Mouse (Mus musculus) mesoderm, embryonic 11.5 days (tissue): ENCODE measurements around the gene Fezf2.

Experiments used
- DNase-seq: peaks from one replicate; pipeline ENCODE4 v3.0.0-alpha.2; 2012; ENCODE audit warnings: low read depth, low spot score

The Fezf2 gene

GRCm38 (mm10) chr14:12342458-12343131 is 5.4 kb downstream of the Fezf2 start:
- DNase-seq = peak; percentile 16

DNA sequence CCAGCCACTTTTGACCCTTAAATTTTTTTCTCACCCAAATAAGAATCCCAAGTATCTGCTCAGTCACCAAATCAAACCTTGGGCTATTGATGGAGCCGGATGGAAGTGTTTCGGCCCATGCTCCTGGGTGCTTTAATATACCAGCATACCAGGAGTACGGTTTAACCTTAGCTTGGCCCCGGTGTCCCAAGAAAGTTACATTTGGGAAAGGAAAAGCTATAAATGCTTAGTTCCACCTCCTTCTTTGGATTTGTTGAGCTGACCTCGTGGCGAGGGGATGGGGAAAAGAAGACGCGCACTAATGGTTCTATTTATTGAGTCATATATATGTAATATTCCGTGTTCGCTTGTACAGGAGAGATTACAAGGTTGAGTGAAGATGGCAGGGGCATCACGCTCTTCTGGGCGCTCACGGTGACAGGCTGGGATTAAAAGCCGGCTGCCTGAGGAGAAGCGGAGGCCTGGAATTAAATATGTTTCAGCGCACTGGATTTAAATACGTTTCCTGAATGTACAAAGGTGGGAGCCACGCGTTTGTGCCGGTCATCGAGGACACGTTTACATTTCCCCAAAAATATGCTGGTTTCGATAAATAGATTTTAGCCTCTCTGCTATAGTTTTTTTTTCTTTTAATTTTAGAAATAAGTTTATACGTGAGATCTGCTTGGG is 6.1 kb downstream of the Fezf2 start:
- DNase-seq = peak; percentile 10

DNA sequence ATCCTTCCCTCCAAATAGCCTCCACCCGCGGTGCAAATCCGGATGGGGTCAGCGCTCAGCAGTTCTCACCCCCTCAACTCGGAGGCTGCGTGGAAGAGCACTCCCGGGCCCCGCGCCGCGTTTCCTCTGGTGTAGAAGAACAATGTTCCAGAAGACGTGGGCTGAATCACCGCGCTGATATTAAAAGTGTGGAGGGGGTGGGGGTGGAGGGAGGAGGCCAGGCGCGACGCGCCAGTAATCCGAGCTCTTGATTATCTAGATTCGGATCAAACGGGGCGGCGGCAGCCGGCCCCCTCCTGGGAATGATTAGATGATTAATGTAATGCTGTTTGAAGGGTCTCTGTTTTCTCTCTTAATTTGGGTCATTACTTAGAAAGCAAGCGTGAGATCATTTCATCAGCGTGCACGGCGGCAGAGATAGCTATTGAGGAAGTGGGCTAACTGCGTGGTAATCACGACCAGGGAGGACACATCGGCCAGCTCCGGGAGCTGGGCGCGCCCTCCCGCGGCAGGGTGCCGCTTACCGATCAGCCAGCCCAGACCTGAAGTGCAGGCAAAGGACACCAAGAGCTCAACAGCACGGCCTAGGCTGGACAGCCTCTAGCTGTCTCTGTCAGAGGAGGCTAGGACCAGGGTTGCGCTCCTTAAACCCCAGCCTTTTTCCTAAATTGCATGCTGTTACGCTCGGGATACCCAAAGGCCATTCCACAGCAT is 6.8 kb downstream of the Fezf2 start:
- peak; percentile 40 for DNase-seq

DNA sequence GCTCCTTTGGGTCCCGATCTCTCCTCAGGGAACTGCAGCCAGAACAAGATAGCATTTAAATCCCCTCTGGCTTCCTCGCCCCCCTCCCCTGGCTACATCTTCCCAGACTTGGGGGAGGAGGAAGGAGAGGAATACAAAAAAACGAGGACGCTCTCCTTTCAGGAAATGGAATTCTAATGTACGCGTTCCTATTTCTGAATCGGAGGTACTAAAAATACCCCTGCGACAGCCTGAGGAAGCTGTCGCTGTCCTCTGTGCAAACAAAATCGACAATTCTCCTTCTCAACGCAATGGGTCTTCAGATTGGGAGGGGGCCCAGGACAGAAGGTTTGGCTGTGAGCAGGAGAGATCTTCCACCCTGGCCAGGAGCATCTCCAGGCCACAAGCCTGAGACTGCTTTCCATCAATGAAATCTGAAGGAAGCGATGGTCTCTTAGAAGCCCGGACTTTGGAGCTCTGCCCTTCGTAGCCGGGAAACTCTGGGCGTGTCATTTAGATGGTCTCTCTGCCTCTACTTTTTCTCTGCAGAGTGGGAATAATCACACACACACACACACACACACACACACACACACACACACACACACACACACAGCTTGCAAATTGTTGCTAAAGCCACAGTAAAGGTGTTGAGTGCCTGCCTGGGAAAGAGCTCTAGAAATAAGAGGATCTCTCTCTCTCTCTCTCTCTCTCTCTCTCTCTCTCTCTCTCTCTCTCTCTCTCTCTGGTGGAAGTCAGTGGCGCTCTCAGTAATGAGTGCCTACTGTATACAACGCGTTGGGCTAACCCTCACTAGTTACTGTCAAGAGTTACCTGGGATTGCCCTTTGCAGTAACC is 7.5 kb downstream of the Fezf2 start:
- DNase-seq = peak; percentile 12

GRCm38 (mm10) chr14:12338811-12339565 is 9.0 kb downstream of the Fezf2 start:
- DNase-seq = no peak

- DNase-seq = no peak
These were observed 9.8 kb downstream of the Fezf2 start for GRCm38 (mm10) chr14:12337998-12338809.

GRCm38 (mm10) chr14:12337421-12337997 is 10.5 kb downstream of the Fezf2 start:
- DNase-seq = peak; percentile 6

DNA sequence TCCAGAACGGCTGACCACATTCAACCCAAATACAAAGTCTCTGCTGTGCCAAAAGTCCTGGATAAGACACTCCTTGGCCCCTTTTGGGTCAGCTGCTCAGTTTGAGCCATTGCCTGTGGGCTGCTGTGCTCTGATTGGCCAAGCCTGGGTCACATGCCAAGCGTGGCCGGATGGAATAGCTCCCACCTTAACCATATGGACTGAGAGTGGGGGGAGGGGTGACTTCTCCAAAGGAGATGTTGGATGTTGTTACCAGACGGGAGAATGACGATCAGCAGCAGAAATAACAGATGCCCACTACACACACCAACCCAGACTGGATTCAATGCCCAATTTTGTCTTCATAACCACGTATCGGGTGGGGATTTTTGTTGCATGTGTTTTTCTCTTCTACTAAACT is 13.1 kb downstream of the Fezf2 start:
- DNase-seq = peak; percentile 12

GRCm38 (mm10) chr14:12333622-12334021 is 14.4 kb downstream of the Fezf2 start:
- no peak for DNase-seq

- DNase-seq = no peak
These were observed 44.9 kb downstream of the Fezf2 start for GRCm38 (mm10) chr14:12303106-12303505.

GRCm38 (mm10) chr14:12300677-12301076 is 47.3 kb downstream of the Fezf2 start:
- no peak for DNase-seq

DNA sequence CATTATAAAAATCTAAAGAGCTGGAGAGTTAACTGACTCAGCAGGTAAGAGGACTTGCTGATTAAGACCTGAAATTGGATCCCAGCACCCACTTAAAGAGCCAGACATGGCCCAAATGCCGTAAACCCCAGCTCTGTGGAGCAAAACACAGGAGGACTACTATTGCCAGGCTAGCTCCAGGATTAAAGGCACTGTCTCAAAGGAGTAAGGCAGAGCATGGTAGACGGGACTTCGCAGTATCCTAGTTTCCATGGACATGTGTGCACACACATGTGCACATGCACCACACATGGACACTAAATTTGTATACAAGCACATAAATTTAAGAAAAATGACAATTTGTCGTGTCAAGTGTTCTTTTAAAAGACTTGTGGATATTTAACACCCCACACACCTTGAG is 47.7 kb downstream of the Fezf2 start:
- DNase-seq = no peak

GRCm38 (mm10) chr14:12299654-12300053 is 48.3 kb downstream of the Fezf2 start:
- DNase-seq = no peak

DNA sequence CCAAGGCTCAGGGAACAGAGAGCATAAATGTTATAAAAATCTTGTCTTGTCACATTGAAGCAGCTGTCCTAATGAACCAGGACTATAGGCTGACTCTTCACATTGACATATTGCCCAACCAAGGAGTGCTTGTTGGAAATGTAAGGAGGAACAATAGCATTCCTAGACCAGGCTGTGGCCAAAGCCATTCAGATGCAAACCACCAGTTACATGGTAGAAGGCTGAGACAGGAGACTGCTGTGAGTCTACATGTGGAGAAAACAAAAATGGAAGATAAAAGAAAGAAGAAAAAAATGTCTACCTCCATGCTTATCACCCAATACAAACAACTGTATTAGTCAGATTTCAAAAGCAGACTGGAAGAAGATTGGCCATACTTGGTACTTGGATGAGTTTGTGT is 48.8 kb downstream of the Fezf2 start:
- DNase-seq = no peak

DNA sequence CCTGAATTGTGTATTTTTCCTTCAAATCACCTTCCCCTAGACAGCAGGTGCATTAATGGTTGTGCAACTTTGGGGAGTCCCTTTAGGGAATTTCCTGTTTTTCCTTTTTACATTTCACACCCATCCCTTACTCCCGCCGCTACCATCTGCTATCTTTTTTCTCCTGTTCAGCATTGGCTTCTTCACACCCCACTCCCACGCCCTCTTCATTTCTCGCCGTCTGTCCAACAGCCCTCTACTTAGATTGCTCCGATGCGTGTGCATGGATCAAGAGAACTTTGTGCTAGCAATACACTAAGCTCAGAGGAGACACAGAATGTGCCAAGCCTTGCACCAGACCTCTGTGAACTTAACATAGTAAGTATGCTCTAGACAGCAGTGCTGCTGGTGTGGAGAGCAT is 51.6 kb downstream of the Fezf2 start:
- DNase-seq = no peak
